Mouse (Mus musculus) intestine, embryonic 15.5 days (tissue): Measurements from ENCODE around the gene Actb. TPM values are rescaled to one million over a fixed set of nuclear protein-coding genes. Genes with fewer than 3 reads are reported as not detected.
A peak's percentile ranks its signal among the peaks of the same experiment; 100 is the strongest.
"Not testable (repeated sequence)": the region's sequence is repeated elsewhere in the genome, so short reads cannot be mapped to it uniquely, and the experiment has no call there.

Experiments
- ATAC-seq: fragments of 200-750 bp; cut with Nextera tagmentation; 2 replicates; pipeline ENCODE4 v1.8.0; 2017; ENCODE audit warnings: moderate TSS enrichment, moderate library complexity
- H3K27ac ChIP-seq: fragments of 300-500 bp; sonication (generic); 2 replicates; pipeline ENCODE4 v1.5.1; 2015; ENCODE audit warnings: mild to moderate bottlenecking, inconsistent platforms
- H3K27me3 ChIP-seq: fragments of 300-500 bp; sonication (generic); replicated peaks from 2 replicates; pipeline ENCODE4 v1.6.1; 2015; ENCODE audit warnings: inconsistent platforms
- H3K36me3 ChIP-seq: fragments of 300-500 bp; sonication (generic); 2 replicates; pipeline ENCODE4 v1.6.1; 2015; ENCODE audit warnings: inconsistent platforms
- H3K4me1 ChIP-seq: fragments of 300-500 bp; sonication (generic); replicated peaks from 2 replicates; pipeline ENCODE4 v1.6.1; 2015; ENCODE audit warnings: inconsistent platforms
- H3K4me2 ChIP-seq: fragments of 300-500 bp; sonication (generic); replicated peaks from 2 replicates; pipeline ENCODE4 v1.6.1; 2015; ENCODE audit warnings: mild to moderate bottlenecking, inconsistent platforms
- H3K4me3 ChIP-seq: fragments of 300-500 bp; sonication (generic); replicated peaks from 2 replicates; pipeline ENCODE4 v1.5.1; 2015; ENCODE audit warnings: inconsistent platforms
- H3K9ac ChIP-seq: fragments of 300-500 bp; sonication (generic); 2 replicates; pipeline ENCODE4 v1.6.1; 2015; ENCODE audit warnings: inconsistent platforms
- H3K9me3 ChIP-seq: fragments of 300-500 bp; sonication (generic); 2 replicates; pipeline ENCODE4 v1.6.1; 2016; ENCODE audit warnings: inconsistent platforms
- WGBS: fragments of 180-500 bp; shearing (Covaris S2); methylation state at CpG from one replicate; pipeline ENCODE4 v1.1.7; 2015; 5-methylcytosine and 5-hydroxymethylcytosine counted together
- polyA plus RNA-seq: library from polyadenylated mRNA; unstranded; fragments of >200 nt; fragmentation: Nextera tagmentation; extraction: Ambion mirVana; gene quantifications from 2 replicates; pipeline ENCODE4 v1.2.1, GENCODE M21; 2015

Gene Actb
- polyA plus RNA-seq, 1 experiment from 2014 or later = 17,104 TPM

- WGBS = 80% methylated on average over 4 of the region's 4 CpGs
- no peak overlapping the region for H3K27ac ChIP-seq
Measured at GRCm38 (mm10) chr5:142898316-142898715, 8.2 kb downstream of the Actb start.

GRCm38 (mm10) chr5:142897568-142898248, 8.8 kb downstream of the Actb start:
- Histone ChIP-seq H3K4me3 (no peak overlapping the region), H3K27me3 (no peaks in the 10 kb centered on the region), H3K9me3 (no peaks in the 10 kb centered on the region), H3K4me1 (peaks cover 16% of the 10 kb centered on the region), H3K9ac (no peak overlapping the region), H3K36me3 (peaks cover 11% of the 10 kb centered on the region), H3K4me2 (no peak overlapping the region), H3K27ac (0 out of 2 replicates have a peak overlapping the region, but pooled peaks have one; percentile 4)
- peak; percentile 53 for ATAC-seq
- WGBS = 72% methylated on average over 7 of the region's 7 CpGs

More at GRCm38 (mm10) chr5:142898316-142898715, 8.2 kb downstream of the Actb start:
- no peaks in the 10 kb centered on the region for H3K9me3 ChIP-seq
- no peak for ATAC-seq
- H3K9ac ChIP-seq = no peak overlapping the region
- H3K4me2 ChIP-seq = no peak overlapping the region
- H3K27me3 ChIP-seq = no peaks in the 10 kb centered on the region
- peaks cover 15% of the 10 kb centered on the region for H3K36me3 ChIP-seq
- peaks cover 19% of the 10 kb centered on the region for H3K4me1 ChIP-seq
- H3K4me3 ChIP-seq = no peak overlapping the region

- no peak overlapping the region for H3K4me3 ChIP-seq
- peaks cover 5% of the 10 kb centered on the region for H3K36me3 ChIP-seq
- no peak for ATAC-seq
- no peak overlapping the region for H3K4me2 ChIP-seq
- H3K27me3 ChIP-seq = no peaks in the 10 kb centered on the region
- WGBS = 80% methylated on average over 5 of the region's 5 CpGs
- H3K9me3 ChIP-seq = no peaks in the 10 kb centered on the region
- no peak overlapping the region for H3K27ac ChIP-seq
- no peak overlapping the region for H3K9ac ChIP-seq
- peaks cover 16% of the 10 kb centered on the region for H3K4me1 ChIP-seq
Measured at GRCm38 (mm10) chr5:142896713-142897112, 9.8 kb downstream of the Actb start.

- no peak overlapping the region for H3K27ac ChIP-seq
- no peak overlapping the region for H3K4me3 ChIP-seq
- ATAC-seq = no peak
- no peaks in the 10 kb centered on the region for H3K27me3 ChIP-seq
- peaks cover 5% of the 10 kb centered on the region for H3K36me3 ChIP-seq
- H3K4me1 ChIP-seq = peaks cover 16% of the 10 kb centered on the region
- H3K4me2 ChIP-seq = peak overlapping the region; percentile 69; the same call in 1 of the 2 replicates
- no peak overlapping the region for H3K9ac ChIP-seq
- no peaks in the 10 kb centered on the region for H3K9me3 ChIP-seq
- WGBS = 71% methylated on average over 10 of the region's 10 CpGs
Measured at GRCm38 (mm10) chr5:142896192-142896591, 10.4 kb downstream of the Actb start.

- no peaks in the 10 kb centered on the region for H3K9me3 ChIP-seq
- WGBS = under 1% methylated on average over 40 of the region's 40 CpGs
- ATAC-seq = peak; percentile 90
Measured at GRCm38 (mm10) chr5:142894918-142895613, 11.5 kb downstream of the Actb start, which contains the start of gene Fbxl18. Gene Fbxl18, minus strand, starts transcription at chr5:142895421.

GRCm38 (mm10) chr5:142891396-142891795, 15.2 kb downstream of the Actb start:
- no peak for ATAC-seq
- Histone ChIP-seq H3K9me3 (no peaks in the 10 kb centered on the region), H3K27me3 (no peaks in the 10 kb centered on the region), H3K4me2 (no peak overlapping the region), H3K9ac (no peak overlapping the region), H3K27ac (no peak overlapping the region), H3K4me1 (peaks cover 11% of the 10 kb centered on the region), H3K4me3 (no peak overlapping the region), H3K36me3 (no peaks in the 10 kb centered on the region; the same call in 1 of the 2 replicates)
- WGBS = 67% methylated on average over 6 of the region's 6 CpGs

More at GRCm38 (mm10) chr5:142894918-142895613, 11.5 kb downstream of the Actb start, which contains the start of gene Fbxl18:
- no peaks in the 10 kb centered on the region for H3K27me3 ChIP-seq
- peaks cover 16% of the 10 kb centered on the region for H3K4me1 ChIP-seq
- peak within 1 kb of the TSS; percentile 69 for H3K4me2 ChIP-seq
- H3K36me3 ChIP-seq = no peaks in the 10 kb centered on the region
- peak within 1 kb of the TSS; percentile 42 for H3K27ac ChIP-seq
- H3K4me3 ChIP-seq = peak within 1 kb of the TSS; percentile 63
- peak within 1 kb of the TSS; percentile 64 for H3K9ac ChIP-seq

- not testable (repeated sequence) for H3K27ac ChIP-seq, H3K4me2 ChIP-seq, H3K9ac ChIP-seq, H3K9me3 ChIP-seq, H3K27me3 ChIP-seq, H3K4me1 ChIP-seq, H3K4me3 ChIP-seq, ATAC-seq
- 91% methylated on average over 3 of the region's 3 CpGs for WGBS
- H3K36me3 ChIP-seq = peaks cover 16% of the 10 kb centered on the region
Measured at GRCm38 (mm10) chr5:142887533-142887932, 19.0 kb downstream of the Actb start.

GRCm38 (mm10) chr5:142886761-142887160, 19.8 kb downstream of the Actb start:
- Histone ChIP-seq H3K4me1 (no peaks in the 10 kb centered on the region), H3K36me3 (peaks cover 16% of the 10 kb centered on the region), H3K4me2 (no peak overlapping the region), H3K9ac (no peak overlapping the region), H3K4me3 (no peak overlapping the region), H3K27me3 (no peaks in the 10 kb centered on the region), H3K27ac (no peak overlapping the region), H3K9me3 (no peaks in the 10 kb centered on the region)
- ATAC-seq = no peak
- WGBS = 95% methylated on average over 20 of the region's 20 CpGs

- Histone ChIP-seq H3K27ac (no peak overlapping the region), H3K36me3 (peaks cover 16% of the 10 kb centered on the region), H3K4me1 (0 out of 2 replicates have a peak, but pooled peaks cover 2% of the 10 kb centered on the region), H3K4me3 (no peak overlapping the region), H3K4me2 (no peak overlapping the region), H3K27me3 (no peaks in the 10 kb centered on the region), H3K9ac (no peak overlapping the region), H3K9me3 (no peaks in the 10 kb centered on the region)
- no peak for ATAC-seq
- WGBS = 94% methylated on average over 19 of the region's 19 CpGs
Measured at GRCm38 (mm10) chr5:142886181-142886580, 20.4 kb downstream of the Actb start.

- H3K4me2 ChIP-seq = no peak overlapping the region
- no peak overlapping the region for H3K9ac ChIP-seq
- H3K4me1 ChIP-seq = peaks cover 9% of the 10 kb centered on the region; the same call in 1 of the 2 replicates
- no peak overlapping the region for H3K27ac ChIP-seq
- H3K4me3 ChIP-seq = no peak overlapping the region
- no peaks in the 10 kb centered on the region for H3K9me3 ChIP-seq
- no peaks in the 10 kb centered on the region for H3K27me3 ChIP-seq
- no peak for ATAC-seq
- 94% methylated on average over 11 of the region's 11 CpGs for whole genome bisulfite sequencing
- peaks cover 22% of the 10 kb centered on the region for H3K36me3 ChIP-seq
Measured at GRCm38 (mm10) chr5:142882471-142882870, 24.1 kb downstream of the Actb start.

- H3K36me3 ChIP-seq = peaks cover 22% of the 10 kb centered on the region
- H3K4me2 ChIP-seq = no peak overlapping the region
- H3K27ac ChIP-seq = peak overlapping the region; percentile 51; the same call in 1 of the 2 replicates
- no peak overlapping the region for H3K9ac ChIP-seq
- H3K27me3 ChIP-seq = no peaks in the 10 kb centered on the region
- no peaks in the 10 kb centered on the region for H3K9me3 ChIP-seq
- peaks cover 9% of the 10 kb centered on the region; the same call in 1 of the 2 replicates for H3K4me1 ChIP-seq
- no peak for ATAC-seq
- H3K4me3 ChIP-seq = no peak overlapping the region
- 74% methylated on average over 8 of the region's 8 CpGs for WGBS
Measured at GRCm38 (mm10) chr5:142881936-142882335, 24.6 kb downstream of the Actb start.

GRCm38 (mm10) chr5:142880806-142881516, 25.6 kb downstream of the Actb start:
- Histone ChIP-seq H3K9me3 (no peaks in the 10 kb centered on the region), H3K4me3 (no peak overlapping the region), H3K36me3 (peaks cover 27% of the 10 kb centered on the region), H3K9ac (no peak overlapping the region; the same call in 1 of the 2 replicates), H3K27me3 (no peaks in the 10 kb centered on the region), H3K4me2 (no peak overlapping the region), H3K4me1 (peaks cover 9% of the 10 kb centered on the region; the same call in 1 of the 2 replicates), H3K27ac (peak overlapping the region; percentile 51; the same call in 1 of the 2 replicates)
- no peak for ATAC-seq
- 26% methylated on average over 13 of the region's 13 CpGs for WGBS
